Mouse (Mus musculus) heart, adult 2 months (tissue): Measurements from ENCODE around the gene Cep112. TPM values are rescaled to one million over a fixed set of nuclear protein-coding genes. Genes with fewer than 3 reads are reported as not detected.
A peak's percentile ranks its signal among the peaks of the same experiment; 100 is the strongest.

Experiments used
- DNase-seq, 2 experiments: peaks; one replicate each; pipeline ENCODE4 v3.0.0; 2021
- H3K27ac ChIP-seq: fragments of 200-600 bp; 2 replicates; pipeline ENCODE4 v1.8.1; 2022
- H3K27me3 ChIP-seq: fragments of 200-500 bp; 2 replicates; pipeline ENCODE4 v1.6.1; 2012; ENCODE audit warnings: mild to moderate bottlenecking, low read length, inconsistent platforms, mixed read lengths; ENCODE audit not compliant: control insufficient read depth, insufficient read depth
- H3K36me3 ChIP-seq: fragments of 200-500 bp; 2 replicates; pipeline ENCODE4 v1.6.1; 2012; ENCODE audit warnings: low read length, inconsistent platforms; ENCODE audit not compliant: control insufficient read depth, insufficient read depth
- H3K4me1 ChIP-seq: fragments of 200-500 bp; 2 replicates; pipeline ENCODE4 v1.6.1; 2011; ENCODE audit warnings: low read length; ENCODE audit not compliant: control insufficient read depth, insufficient read depth
- H3K4me3 ChIP-seq: fragments of 200-600 bp; 2 replicates; pipeline ENCODE4 v1.8.1; 2022
- H3K79me2 ChIP-seq: fragments of 200-500 bp; replicated peaks from 2 replicates; pipeline ENCODE4 v1.6.1; 2012; ENCODE audit warnings: mild to moderate bottlenecking, inconsistent platforms, low read length, moderate library complexity, mixed read lengths; ENCODE audit not compliant: control insufficient read depth, insufficient read depth
- H3K9ac ChIP-seq: fragments of 200-500 bp; 2 replicates; pipeline ENCODE4 v1.6.1; 2012; ENCODE audit warnings: low read depth, mild to moderate bottlenecking, control low read depth, inconsistent platforms, low read length, mixed read lengths
- CTCF ChIP-seq: fragments of 200-600 bp; IDR thresholded peaks from 2 replicates; pipeline ENCODE4 v1.8.1; 2022; ENCODE audit warnings: antibody characterized with exemption, mild to moderate bottlenecking, moderate library complexity
- EP300 ChIP-seq: fragments of 200-500 bp; IDR thresholded peaks from 2 replicates; pipeline ENCODE4 v1.6.1; 2011; ENCODE audit warnings: low read depth, low read length, control low read depth; ENCODE audit not compliant: insufficient read depth
- POLR2A ChIP-seq: fragments of 200-500 bp; IDR thresholded peaks from 2 replicates; pipeline ENCODE4 v1.6.1; 2011; ENCODE audit warnings: mild to moderate bottlenecking, low read depth, low read length, control low read depth; ENCODE audit not compliant: insufficient read depth
- WGBS: fragments of 180-500 bp; shearing (Covaris S2); methylation state at CpG from one replicate; pipeline ENCODE4 v1.1.7; 2018; 5-methylcytosine and 5-hydroxymethylcytosine counted together
- intact Hi-C: fragments of 180-260 bp; cut with DNase I; formaldehyde crosslinking; loops from one replicate; pipeline ENCODE4 v1.15.1; 2025
- polyA plus RNA-seq: library from polyadenylated mRNA; depleted of rRNA; stranded (reverse); fragments of >200 nt; gene quantifications from 2 replicates; pipeline ENCODE4 v1.2.3, GENCODE M21; 2012; rRNA removed
- total RNA-seq, 2 experiments: library from RNA; stranded (reverse); gene quantifications; 2 replicates each; pipeline ENCODE4 v1.2.3; 2021

Gene Cep112
- total and polyA plus RNA-seq, 3 experiments = 1.1 to 14.4 (median 10.6) TPM

- intact Hi-C loops = no loop called here
- H3K4me1 ChIP-seq = peaks cover 2% of the 10 kb centered on the region; the same call in 1 of the 2 replicates
- H3K27ac ChIP-seq = no peak overlapping the region
- 54% methylated on average over 7 of the region's 7 CpGs for WGBS
- H3K36me3 ChIP-seq = no peaks in the 10 kb centered on the region
- H3K27me3 ChIP-seq = peaks cover 4% of the 10 kb centered on the region; the same call in 1 of the 2 replicates
- no peak overlapping the region for H3K9ac ChIP-seq
- no peaks in the 10 kb centered on the region for H3K79me2 ChIP-seq
- no peak overlapping the region for H3K4me3 ChIP-seq
- TF ChIP-seq EP300 = no peak
- no peak for TF ChIP-seq CTCF
- no peak for TF ChIP-seq POLR2A
- DNase-seq = no peak
Observed at GRCm38 (mm10) chr11:108906590-108907254, 481.7 kb downstream of the Cep112 start.

GRCm38 (mm10) chr11:108909396-108910195 lies 484.6 kb downstream of the Cep112 start:
- TF ChIP-seq POLR2A (no peak), EP300 (no peak), CTCF (no peak)
- peaks cover 2% of the 10 kb centered on the region; the same call in 1 of the 2 replicates for H3K4me1 ChIP-seq
- no peak for DNase-seq
- 0 out of 2 replicates have a peak overlapping the region, but pooled peaks have one; percentile 14 for H3K4me3 ChIP-seq
- WGBS = 8% methylated on average over 22 of the region's 24 CpGs
- no peak overlapping the region for H3K9ac ChIP-seq
- H3K27me3 ChIP-seq = peaks cover 4% of the 10 kb centered on the region; the same call in 1 of the 2 replicates
- intact Hi-C loops = no loop called here
- H3K27ac ChIP-seq = no peak overlapping the region
- no peaks in the 10 kb centered on the region for H3K36me3 ChIP-seq
- H3K79me2 ChIP-seq = no peaks in the 10 kb centered on the region

Other genes with a start within 250 kb of the Cep112 start
- not detected for gene Apoh, start 81.8 kb upstream of the Cep112 start, total RNA-seq
- 0.35 and 1.7 TPM in 2 replicates for gene Apoh, start 81.8 kb upstream of the Cep112 start, polyA plus RNA-seq
- 10 to 100 TPM; 32.2 to 33.4 TPM for gene Prkca, start 81.3 kb upstream of the Cep112 start, total RNA-seq
- gene Prkca, start 81.3 kb upstream of the Cep112 start, polyA plus RNA-seq = 11.6 and 14.3 TPM in 2 replicates